Mouse (Mus musculus) stomach, embryonic 14.5 days (tissue): ENCODE measurements around the gene Tmem178b. TPM values are rescaled to one million over a fixed set of nuclear protein-coding genes. Genes with fewer than 3 reads are reported as not detected.

ENCODE experiments used
- ATAC-seq: fragments of 200-750 bp; cut with Nextera tagmentation; 2 replicates; pipeline ENCODE4 v1.8.0; 2017; ENCODE audit warnings: low read depth, moderate TSS enrichment; ENCODE audit not compliant: insufficient number of reproducible peaks, insufficient read depth, low FRiP score
- H3K27ac ChIP-seq: fragments of 300-500 bp; sonication (generic); 2 replicates; pipeline ENCODE4 v1.5.1; 2014; ENCODE audit warnings: mild to moderate bottlenecking, low read length, moderate library complexity, mixed read lengths
- H3K27me3 ChIP-seq: fragments of 300-500 bp; sonication (generic); 2 replicates; pipeline ENCODE4 v1.6.1; 2014; ENCODE audit warnings: low read length, control low read depth, mixed read lengths; ENCODE audit not compliant: control insufficient read depth, insufficient read depth
- H3K36me3 ChIP-seq: fragments of 300-500 bp; sonication (generic); 2 replicates; pipeline ENCODE4 v1.6.1; 2014; ENCODE audit warnings: mild to moderate bottlenecking, control low read depth, low read length, moderate library complexity, mixed read lengths; ENCODE audit not compliant: control insufficient read depth, insufficient read depth
- H3K4me1 ChIP-seq: fragments of 300-500 bp; sonication (generic); 2 replicates; pipeline ENCODE4 v1.6.1; 2014; ENCODE audit warnings: low read length, control low read depth, mixed read lengths; ENCODE audit not compliant: control insufficient read depth, insufficient read depth
- H3K4me2 ChIP-seq: fragments of 300-500 bp; sonication (generic); replicated peaks from 2 replicates; pipeline ENCODE4 v1.6.1; 2014; ENCODE audit warnings: low read depth, low read length, control low read depth
- H3K4me3 ChIP-seq: fragments of 300-500 bp; sonication (generic); 2 replicates; pipeline ENCODE4 v1.5.1; 2014; ENCODE audit warnings: low read depth, low read length, control low read depth
- H3K9ac ChIP-seq: fragments of 300-500 bp; sonication (generic); replicated peaks from 2 replicates; pipeline ENCODE4 v1.6.1; 2014; ENCODE audit warnings: low read depth, mild to moderate bottlenecking, control low read depth, low read length, moderate library complexity, mixed read lengths
- H3K9me3 ChIP-seq: fragments of 300-500 bp; sonication (generic); 2 replicates; pipeline ENCODE4 v1.6.1; 2016; ENCODE audit warnings: low read depth, low read length, control low read depth; ENCODE audit not compliant: control insufficient read depth
- WGBS: fragments of 180-500 bp; shearing (Covaris S2); extraction: QIAGEN DNeasy Blood & Tissue Kit; methylation state at CpG from one replicate; pipeline ENCODE4 v1.1.7; 2014; 5-methylcytosine and 5-hydroxymethylcytosine counted together
- polyA plus RNA-seq: library from polyadenylated mRNA; unstranded; fragments of >200 nt; fragmentation: Nextera tagmentation; extraction: Ambion mirVana; gene quantifications from 2 replicates; pipeline ENCODE4 v1.2.1, GENCODE M21; 2014

Tmem178b gene
- polyA plus RNA-seq, 1 experiment from 2014 or later = 1.5 TPM

GRCm38 (mm10) chr6:40234066-40234465, 361.0 kb downstream of the Tmem178b start:
- H3K4me1 ChIP-seq = no peaks in the 10 kb centered on the region
- H3K4me3 ChIP-seq = no peak overlapping the region
- no peak overlapping the region for H3K4me2 ChIP-seq
- no peaks in the 10 kb centered on the region for H3K36me3 ChIP-seq
- no peaks in the 10 kb centered on the region for H3K9me3 ChIP-seq
- no peaks in the 10 kb centered on the region for H3K27me3 ChIP-seq
- H3K27ac ChIP-seq = no peak overlapping the region
- WGBS = 50% methylated on average over 5 of the region's 5 CpGs
- no peak overlapping the region for H3K9ac ChIP-seq
- ATAC-seq = no peak

GRCm38 (mm10) chr6:40235793-40236470, 362.9 kb downstream of the Tmem178b start:
- H3K4me3 ChIP-seq = no peak overlapping the region
- no peak overlapping the region for H3K27ac ChIP-seq
- no peak overlapping the region for H3K9ac ChIP-seq
- H3K4me1 ChIP-seq = no peaks in the 10 kb centered on the region
- 32% methylated on average over 10 of the region's 10 CpGs for WGBS
- no peak overlapping the region for H3K4me2 ChIP-seq
- no peaks in the 10 kb centered on the region for H3K36me3 ChIP-seq
- ATAC-seq = no peak
- no peaks in the 10 kb centered on the region for H3K27me3 ChIP-seq
- H3K9me3 ChIP-seq = no peaks in the 10 kb centered on the region

GRCm38 (mm10) chr6:40236841-40237765, 364.0 kb downstream of the Tmem178b start:
- Histone ChIP-seq H3K4me3 (no peak overlapping the region), H3K36me3 (no peaks in the 10 kb centered on the region)
- 64% methylated on average over 13 of the region's 13 CpGs for WGBS

GRCm38 (mm10) chr6:40238857-40239256, 365.8 kb downstream of the Tmem178b start:
- Histone ChIP-seq H3K4me2 (no peak overlapping the region), H3K4me3 (no peak overlapping the region), H3K4me1 (no peaks in the 10 kb centered on the region), H3K27ac (no peak overlapping the region), H3K9me3 (no peaks in the 10 kb centered on the region), H3K36me3 (no peaks in the 10 kb centered on the region), H3K9ac (no peak overlapping the region), H3K27me3 (no peaks in the 10 kb centered on the region)
- ATAC-seq = no peak
- 64% methylated on average over 3 of the region's 3 CpGs for WGBS

More at GRCm38 (mm10) chr6:40236841-40237765, 364.0 kb downstream of the Tmem178b start:
- no peak overlapping the region for H3K4me2 ChIP-seq
- no peaks in the 10 kb centered on the region for H3K9me3 ChIP-seq
- ATAC-seq = no peak
- no peak overlapping the region for H3K27ac ChIP-seq
- no peaks in the 10 kb centered on the region for H3K27me3 ChIP-seq
- no peak overlapping the region for H3K9ac ChIP-seq
- H3K4me1 ChIP-seq = no peaks in the 10 kb centered on the region

- Histone ChIP-seq H3K9me3 (no peaks in the 10 kb centered on the region), H3K4me1 (no peaks in the 10 kb centered on the region), H3K36me3 (no peaks in the 10 kb centered on the region), H3K4me3 (no peak overlapping the region), H3K27me3 (no peaks in the 10 kb centered on the region), H3K4me2 (no peak overlapping the region), H3K27ac (no peak overlapping the region), H3K9ac (no peak overlapping the region)
- ATAC-seq = no peak
- WGBS = 67% methylated on average over 2 of the region's 2 CpGs
Observed at GRCm38 (mm10) chr6:40240671-40241070, 367.6 kb downstream of the Tmem178b start.

- H3K9ac ChIP-seq = no peak overlapping the region
- no peaks in the 10 kb centered on the region for H3K27me3 ChIP-seq
- no peak overlapping the region for H3K4me3 ChIP-seq
- H3K36me3 ChIP-seq = no peaks in the 10 kb centered on the region
- no peaks in the 10 kb centered on the region for H3K4me1 ChIP-seq
- H3K27ac ChIP-seq = no peak overlapping the region
- no peaks in the 10 kb centered on the region for H3K9me3 ChIP-seq
- ATAC-seq = no peak
- H3K4me2 ChIP-seq = no peak overlapping the region
- WGBS = 92% methylated on average over 17 of the region's 17 CpGs
Observed at GRCm38 (mm10) chr6:40247398-40247946, 374.4 kb downstream of the Tmem178b start.

- no peak for ATAC-seq
- no peaks in the 10 kb centered on the region for H3K9me3 ChIP-seq
- no peak overlapping the region for H3K27ac ChIP-seq
- no peaks in the 10 kb centered on the region for H3K36me3 ChIP-seq
- H3K9ac ChIP-seq = no peak overlapping the region
- no peak overlapping the region for H3K4me2 ChIP-seq
- H3K4me3 ChIP-seq = no peak overlapping the region
- H3K27me3 ChIP-seq = no peaks in the 10 kb centered on the region
- no peaks in the 10 kb centered on the region for H3K4me1 ChIP-seq
Observed at GRCm38 (mm10) chr6:40249939-40250338, 376.9 kb downstream of the Tmem178b start.

GRCm38 (mm10) chr6:40263687-40264086, 390.6 kb downstream of the Tmem178b start:
- no peak for ATAC-seq
- WGBS = 95% methylated on average over 1 of the region's 1 CpGs
- Histone ChIP-seq H3K36me3 (no peaks in the 10 kb centered on the region), H3K9ac (no peak overlapping the region), H3K9me3 (no peaks in the 10 kb centered on the region), H3K27ac (no peak overlapping the region), H3K27me3 (no peaks in the 10 kb centered on the region), H3K4me1 (no peaks in the 10 kb centered on the region), H3K4me2 (no peak overlapping the region), H3K4me3 (no peak overlapping the region)
